ENCODE assay signal across 20 mouse cellular contexts in genomic region chr5:146571830-146572734, GRCm38 (mm10). TPM values are rescaled to one million over a fixed set of nuclear protein-coding genes. Genes with fewer than 3 reads are reported as not detected.
DNase-seq lines count a peak whose midpoint lies in the region; ATAC-seq lines count a peak whose summit lies in the region.
"Not testable (repeated sequence)": the region's sequence is repeated elsewhere in the genome, so short reads cannot be mapped to it uniquely, and the experiment has no call there.
"Had no signal": no experiment of that assay in that cellular context is flagged by ENCODE, and none has a peak within 500 bp of the region (broad histone marks: within the 10 kb centered on the region; RNA-seq: fewer than 3 reads in every experiment).

No protein-coding gene starts in this region.

- H3K9me3 ChIP-seq in intestine, embryonic 15.5 days; neural tube, embryonic 15.5 days (replicated peaks): not testable (repeated sequence)

- not testable (repeated sequence) for H3K9ac ChIP-seq in intestine, embryonic 15.5 days; neural tube, embryonic 15.5 days (replicated peaks)

- not testable (repeated sequence) for H3K4me3 ChIP-seq in intestine, embryonic 15.5 days (replicated peaks); neural tube, embryonic 15.5 days (replicated peaks)

- H3K4me2 ChIP-seq in intestine, embryonic 15.5 days (replicated peaks); neural tube, embryonic 15.5 days: not testable (repeated sequence)

- intact Hi-C loops in heart, postnatal 10 days (cut with DNase I), result loop anchor here (5.0 kb wide), 1 partner anchor 425 kb away; no protein-coding TSS in a partner anchor
- intact Hi-C loops in left cerebral cortex, postnatal 25 days (cut with DNase I), result not testable (repeated sequence)

- not testable (repeated sequence) for H3K27ac ChIP-seq in intestine, embryonic 15.5 days; neural tube, embryonic 15.5 days (replicated peaks)

- H3K4me1 ChIP-seq in intestine, embryonic 15.5 days (replicated peaks); neural tube, embryonic 15.5 days: not testable (repeated sequence)

- not testable (repeated sequence) for H3K36me3 ChIP-seq in intestine, embryonic 15.5 days; neural tube, embryonic 15.5 days

- not testable (repeated sequence) for H3K27me3 ChIP-seq in intestine, embryonic 15.5 days (replicated peaks); neural tube, embryonic 15.5 days (replicated peaks)

- DNase-seq in cerebellum, postnatal 36 days, result peak; percentile 16 to 19
- peak; percentile 55 to 73 for DNase-seq in frontal cortex, postnatal 36 days (ENCODE audit: low spot score in 2 of 2)
- peak; percentile 71 to 73 for DNase-seq in heart, postnatal 10 days
- peak; percentile 75 for DNase-seq in layer of hippocampus, adult 9-10 months (ENCODE audit: low spot score)
- DNase-seq in left cerebral cortex, postnatal 25 days (ENCODE audit: low spot score in 2 of 2), result peak; percentile 50 to 82

- 65% methylated on average over 6 of the region's 6 CpGs for WGBS in intestine, embryonic 15.5 days
- 58% methylated on average over 6 of the region's 6 CpGs for WGBS in neural tube, embryonic 15.5 days

- ATAC-seq in intestine, embryonic 15.5 days, result 0 out of 2 replicates have a peak, but pooled peaks have one; percentile 23
- peak; percentile 53; the same call in 1 of the 2 replicates for ATAC-seq in neural tube, embryonic 15.5 days (ENCODE audit: low FRiP score)

RNA-seq across cellular contexts. Expression of gene Gpr12, which starts 13.0 kb away (rescaled TPM):
- not detected for total RNA-seq in heart, postnatal 10 days (2021)
- not detected in 2 replicates for polyA plus RNA-seq in intestine, embryonic 15.5 days (2015; fragmentation: Nextera tagmentation; extraction: Ambion mirVana)
- 10 to 100 TPM; 28.1 to 32.2 TPM for total RNA-seq in left cerebral cortex, postnatal 25 days (2021)
- polyA plus RNA-seq in neural tube, embryonic 15.5 days (2015; fragmentation: Nextera tagmentation; extraction: Ambion mirVana), result 23.8 and 27.5 TPM in 2 replicates
- total RNA-seq: gastrocnemius, postnatal 4 days; hematopoietic stem cell, adult 5-6 weeks; megakaryocyte, adult 5-6 weeks; MEL; neutrophil, adult 5-6 weeks had no signal
- polyA plus RNA-seq: CD4-positive, CD25-positive, alpha-beta regulatory T cell, adult 4 months; erythroblast, embryonic 14.5 days; lung, postnatal 0 days; testis, adult 2 months had no signal

RNA-seq across cellular contexts. Expression of gene Gm3415, which starts 16.1 kb away (rescaled TPM):
- not detected for total RNA-seq in heart, postnatal 10 days (2021)
- polyA plus RNA-seq in intestine, embryonic 15.5 days (2015; fragmentation: Nextera tagmentation; extraction: Ambion mirVana), result not detected in 2 replicates
- not detected for total RNA-seq in left cerebral cortex, postnatal 25 days (2021)
- not detected in 2 replicates for polyA plus RNA-seq in neural tube, embryonic 15.5 days (2015; fragmentation: Nextera tagmentation; extraction: Ambion mirVana)
- total RNA-seq: adrenal gland, adult 8-10 months; gastrocnemius, postnatal 4 days; hematopoietic stem cell, adult 5-6 weeks; megakaryocyte, adult 5-6 weeks; MEL; neutrophil, adult 5-6 weeks had no signal
- polyA plus RNA-seq: CD4-positive, CD25-positive, alpha-beta regulatory T cell, adult 4 months; embryonic facial prominence, embryonic 10.5 days; erythroblast, embryonic 14.5 days; limb, embryonic 12.5 days; liver, embryonic 14.5 days; lung, postnatal 0 days had no signal

RNA-seq across cellular contexts. Expression of gene Gm3409, which starts 34.6 kb away (rescaled TPM):
- not detected for total RNA-seq in heart, postnatal 10 days (2021)
- polyA plus RNA-seq in intestine, embryonic 15.5 days (2015; fragmentation: Nextera tagmentation; extraction: Ambion mirVana), result not detected in 2 replicates
- total RNA-seq in left cerebral cortex, postnatal 25 days (2021), result not detected
- polyA plus RNA-seq in neural tube, embryonic 15.5 days (2015; fragmentation: Nextera tagmentation; extraction: Ambion mirVana), result not detected in 2 replicates
- total RNA-seq: adrenal gland, adult 8-10 months; gastrocnemius, postnatal 4 days; hematopoietic stem cell, adult 5-6 weeks; megakaryocyte, adult 5-6 weeks; MEL; neutrophil, adult 5-6 weeks had no signal
- polyA plus RNA-seq: CD4-positive, CD25-positive, alpha-beta regulatory T cell, adult 4 months; embryonic facial prominence, embryonic 10.5 days; erythroblast, embryonic 14.5 days; limb, embryonic 12.5 days; liver, embryonic 14.5 days; lung, postnatal 0 days had no signal

RNA-seq across cellular contexts. Expression of gene Gm3404, which starts 46.5 kb away (rescaled TPM):
- total RNA-seq in heart, postnatal 10 days (2021), result not detected
- polyA plus RNA-seq in intestine, embryonic 15.5 days (2015; fragmentation: Nextera tagmentation; extraction: Ambion mirVana), result not detected in 2 replicates
- total RNA-seq in left cerebral cortex, postnatal 25 days (2021), result not detected
- polyA plus RNA-seq in neural tube, embryonic 15.5 days (2015; fragmentation: Nextera tagmentation; extraction: Ambion mirVana), result not detected in 2 replicates
- total RNA-seq: adrenal gland, adult 8-10 months; gastrocnemius, postnatal 4 days; hematopoietic stem cell, adult 5-6 weeks; megakaryocyte, adult 5-6 weeks; MEL; neutrophil, adult 5-6 weeks had no signal
- polyA plus RNA-seq: CD4-positive, CD25-positive, alpha-beta regulatory T cell, adult 4 months; embryonic facial prominence, embryonic 10.5 days; erythroblast, embryonic 14.5 days; limb, embryonic 12.5 days; liver, embryonic 14.5 days; lung, postnatal 0 days had no signal

RNA-seq across cellular contexts. Expression of gene Gm3402, which starts 58.2 kb away (rescaled TPM):
- not detected for total RNA-seq in heart, postnatal 10 days (2021)
- not detected in 2 replicates for polyA plus RNA-seq in intestine, embryonic 15.5 days (2015; fragmentation: Nextera tagmentation; extraction: Ambion mirVana)
- not detected for total RNA-seq in left cerebral cortex, postnatal 25 days (2021)
- not detected in 2 replicates for polyA plus RNA-seq in neural tube, embryonic 15.5 days (2015; fragmentation: Nextera tagmentation; extraction: Ambion mirVana)
- total RNA-seq: adrenal gland, adult 8-10 months; gastrocnemius, postnatal 4 days; hematopoietic stem cell, adult 5-6 weeks; megakaryocyte, adult 5-6 weeks; MEL; neutrophil, adult 5-6 weeks had no signal
- polyA plus RNA-seq: CD4-positive, CD25-positive, alpha-beta regulatory T cell, adult 4 months; embryonic facial prominence, embryonic 10.5 days; erythroblast, embryonic 14.5 days; limb, embryonic 12.5 days; liver, embryonic 14.5 days; lung, postnatal 0 days had no signal

Comparison
In these comparisons a context has a peak if more than half of its experiments do, and no peak if none do; other contexts are left out.
1. DNase-seq: peak in every context shown above with its lines; median percentile 75 in layer of hippocampus, adult 9-10 months; 72 in heart, postnatal 10 days; 66 in left cerebral cortex, postnatal 25 days; 64 in frontal cortex, postnatal 36 days; 18 in cerebellum, postnatal 36 days.
2. RNA of gene Gpr12, which starts 13.0 kb away (total RNA-seq): 28.1 to 32.2 TPM in left cerebral cortex, postnatal 25 days; not detected in heart, postnatal 10 days; every median in the first group is over 10 times any median in the second.